Mouse (Mus musculus) heart, embryonic 12.5 days (tissue): Measurements from ENCODE around the gene Ptpn23. TPM values are rescaled to one million over a fixed set of nuclear protein-coding genes. Genes with fewer than 3 reads are reported as not detected.
"Not testable (repeated sequence)": the region's sequence is repeated elsewhere in the genome, so short reads cannot be mapped to it uniquely, and the experiment has no call there.

Experiments
- ATAC-seq: fragments of 200-750 bp; cut with Nextera tagmentation; 2 replicates; pipeline ENCODE4 v1.8.0; 2017; ENCODE audit warnings: moderate TSS enrichment, moderate library complexity; ENCODE audit not compliant: insufficient number of reproducible peaks, low FRiP score
- H3K27ac ChIP-seq: fragments of 300-500 bp; sonication (generic); 2 replicates; pipeline ENCODE4 v1.5.1; 2016; ENCODE audit warnings: mild to moderate bottlenecking, moderate library complexity; ENCODE audit not compliant: poor library complexity, severe bottlenecking
- H3K27me3 ChIP-seq: fragments of 300-500 bp; sonication (generic); replicated peaks from 2 replicates; pipeline ENCODE4 v1.6.1; 2016; ENCODE audit warnings: mild to moderate bottlenecking, moderate library complexity
- H3K36me3 ChIP-seq: fragments of 300-500 bp; sonication (generic); 2 replicates; pipeline ENCODE4 v1.6.1; 2016; ENCODE audit warnings: mild to moderate bottlenecking, moderate library complexity
- H3K4me1 ChIP-seq: fragments of 300-500 bp; sonication (generic); replicated peaks from 2 replicates; pipeline ENCODE4 v1.6.1; 2016; ENCODE audit warnings: mild to moderate bottlenecking
- H3K4me2 ChIP-seq: fragments of 300-500 bp; sonication (generic); 2 replicates; pipeline ENCODE4 v1.6.1; 2016; ENCODE audit warnings: mild to moderate bottlenecking, moderate library complexity
- H3K4me3 ChIP-seq: fragments of 300-500 bp; sonication (generic); 2 replicates; pipeline ENCODE4 v1.5.1; 2016; ENCODE audit warnings: mild to moderate bottlenecking
- H3K9ac ChIP-seq: fragments of 300-500 bp; sonication (generic); 2 replicates; pipeline ENCODE4 v1.6.1; 2016; ENCODE audit warnings: mild to moderate bottlenecking, moderate library complexity
- H3K9me3 ChIP-seq: fragments of 300-500 bp; sonication (generic); replicated peaks from 2 replicates; pipeline ENCODE4 v1.6.1; 2016; ENCODE audit warnings: mild to moderate bottlenecking, moderate library complexity
- WGBS: fragments of 180-500 bp; shearing (Covaris S2); methylation state at CpG from one replicate; pipeline ENCODE4 v1.1.7; 2016; 5-methylcytosine and 5-hydroxymethylcytosine counted together
- polyA plus RNA-seq: library from polyadenylated mRNA; unstranded; fragments of >200 nt; fragmentation: Nextera tagmentation; extraction: Ambion mirVana; gene quantifications from 2 replicates; pipeline ENCODE4 v1.2.1, GENCODE M21; 2016

Gene Ptpn23
- polyA plus RNA-seq, 1 experiment from 2014 or later = 14.0 TPM

DNA sequence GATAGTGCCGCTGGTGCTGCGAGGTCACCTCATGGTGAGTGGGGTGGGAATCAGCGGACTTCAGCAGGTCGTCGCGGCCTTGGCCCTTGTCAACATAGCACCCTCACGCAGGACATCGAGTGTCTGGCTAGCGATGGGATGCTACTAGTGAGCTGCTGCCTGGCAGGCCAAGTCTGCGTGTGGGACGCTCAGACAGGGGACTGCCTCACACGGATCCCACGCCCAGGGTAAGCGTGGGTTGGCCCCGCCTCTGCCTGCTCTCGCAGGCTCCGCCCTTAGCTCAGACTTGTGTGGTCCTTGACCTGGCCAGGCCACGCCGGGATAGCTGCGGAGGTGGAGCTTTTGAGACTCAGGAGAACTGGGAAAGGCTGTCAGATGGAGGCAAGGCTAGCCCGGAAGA, 27.4 kb downstream of the Ptpn23 start:
- Histone ChIP-seq H3K9ac (no peak overlapping the region), H3K4me3 (peak overlapping the region; percentile 12), H3K4me1 (peaks cover 17% of the 10 kb centered on the region), H3K9me3 (no peaks in the 10 kb centered on the region), H3K36me3 (peaks cover 70% of the 10 kb centered on the region), H3K27ac (no peak overlapping the region), H3K4me2 (peak overlapping the region; percentile 60), H3K27me3 (no peaks in the 10 kb centered on the region)
- ATAC-seq = peak; percentile 58; the same call in 1 of the 2 replicates
- 25% methylated on average over 21 of the region's 21 CpGs for WGBS

- Histone ChIP-seq H3K36me3 (peaks cover 63% of the 10 kb centered on the region), H3K27ac (no peak overlapping the region), H3K4me2 (no peak overlapping the region), H3K9me3 (no peaks in the 10 kb centered on the region), H3K4me3 (no peak overlapping the region), H3K27me3 (no peaks in the 10 kb centered on the region), H3K4me1 (peaks cover 17% of the 10 kb centered on the region), H3K9ac (no peak overlapping the region)
- ATAC-seq = no peak
- 91% methylated on average over 8 of the region's 8 CpGs for WGBS
Observed at GRCm38 (mm10) chr9:110379361-110379760, 28.7 kb downstream of the Ptpn23 start.

DNA sequence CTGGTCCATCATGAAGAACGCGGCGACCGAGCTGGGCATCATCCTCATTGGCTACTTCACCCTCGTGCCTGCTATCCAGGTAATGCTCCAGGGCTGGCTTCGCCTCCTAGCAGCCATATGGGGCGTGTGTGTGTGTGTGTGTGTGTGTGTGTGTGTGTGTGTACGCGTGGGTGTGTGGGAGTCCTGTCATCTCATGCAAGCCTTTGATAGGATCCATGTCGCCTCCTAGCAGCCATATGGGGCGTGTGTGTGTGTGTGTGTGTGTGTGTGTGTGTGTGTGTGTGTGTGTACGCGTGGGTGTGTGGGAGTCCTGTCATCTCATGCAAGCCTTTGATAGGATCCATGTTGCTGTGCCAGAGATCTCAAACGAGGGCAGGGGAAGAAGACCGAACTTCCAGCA, 30.4 kb downstream of the Ptpn23 start:
- H3K4me3 ChIP-seq, H3K27me3 ChIP-seq, H3K9ac ChIP-seq, H3K9me3 ChIP-seq, H3K27ac ChIP-seq, ATAC-seq, H3K4me2 ChIP-seq: not testable (repeated sequence)
- Histone ChIP-seq H3K4me1 (peaks cover 17% of the 10 kb centered on the region), H3K36me3 (peaks cover 62% of the 10 kb centered on the region)
- WGBS = 78% methylated on average over 15 of the region's 15 CpGs

DNA sequence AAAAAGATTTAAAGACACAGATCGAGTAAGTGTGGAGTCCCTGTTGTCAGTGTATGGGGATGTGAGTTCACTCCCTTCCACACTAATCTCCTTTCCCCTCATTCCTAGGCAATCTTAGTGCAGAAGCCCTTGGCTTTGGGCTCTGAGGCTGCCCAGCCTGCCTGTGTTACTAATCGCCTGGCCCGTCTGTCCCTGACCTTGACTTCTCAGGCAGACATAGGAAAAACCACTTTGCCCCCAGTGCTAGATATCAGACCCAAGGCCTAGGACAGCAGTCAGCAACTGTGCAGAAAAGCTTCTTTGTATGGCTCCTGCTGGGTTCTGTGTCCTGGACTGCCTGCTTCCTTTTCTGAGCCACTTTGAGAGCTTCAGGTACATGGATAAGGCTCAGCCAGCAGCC, 32.3 kb downstream of the Ptpn23 start:
- H3K4me2 ChIP-seq = no peak overlapping the region
- peaks cover 67% of the 10 kb centered on the region for H3K36me3 ChIP-seq
- H3K9me3 ChIP-seq = no peaks in the 10 kb centered on the region
- no peak for ATAC-seq
- H3K9ac ChIP-seq = peak overlapping the region; percentile 2; the same call in 1 of the 2 replicates
- H3K4me1 ChIP-seq = peaks cover 10% of the 10 kb centered on the region
- 65% methylated on average over 3 of the region's 3 CpGs for WGBS
- no peak overlapping the region for H3K27ac ChIP-seq
- no peaks in the 10 kb centered on the region for H3K27me3 ChIP-seq
- no peak overlapping the region for H3K4me3 ChIP-seq

DNA sequence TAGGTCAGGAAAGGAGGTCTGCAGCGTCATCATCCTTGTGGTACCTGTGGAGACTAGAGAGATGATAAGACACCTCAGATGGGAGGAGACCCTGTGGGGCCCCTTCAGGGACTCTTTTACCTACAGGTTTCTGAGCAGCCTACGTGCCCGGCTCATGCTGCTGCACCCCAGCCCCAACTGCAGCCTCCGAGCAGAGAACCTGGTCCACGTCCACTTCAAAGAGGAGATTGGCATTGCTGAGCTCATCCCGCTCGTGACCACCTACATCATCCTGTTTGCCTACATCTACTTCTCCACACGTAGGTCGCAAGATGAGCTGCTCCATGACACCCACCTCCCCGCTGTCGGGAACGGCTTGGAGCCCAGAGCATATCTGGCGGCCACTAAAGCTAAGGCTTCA, 34.1 kb downstream of the Ptpn23 start:
- Histone ChIP-seq H3K4me2 (no peak overlapping the region), H3K4me3 (no peak overlapping the region), H3K9ac (no peak overlapping the region), H3K4me1 (peaks cover 5% of the 10 kb centered on the region; the same call in 1 of the 2 replicates), H3K27ac (no peak overlapping the region), H3K36me3 (peaks cover 54% of the 10 kb centered on the region), H3K9me3 (no peaks in the 10 kb centered on the region), H3K27me3 (no peaks in the 10 kb centered on the region)
- no peak for ATAC-seq
- WGBS = 90% methylated on average over 13 of the region's 13 CpGs

GRCm38 (mm10) chr9:110369860-110370259, 38.2 kb downstream of the Ptpn23 start:
- Histone ChIP-seq H3K9ac (no peak overlapping the region), H3K4me2 (no peak overlapping the region), H3K27ac (no peak overlapping the region), H3K36me3 (peaks cover 32% of the 10 kb centered on the region), H3K9me3 (no peaks in the 10 kb centered on the region), H3K4me3 (no peak overlapping the region), H3K4me1 (no peaks in the 10 kb centered on the region; the same call in 1 of the 2 replicates), H3K27me3 (no peaks in the 10 kb centered on the region)
- WGBS = 62% methylated on average over 3 of the region's 3 CpGs
- no peak for ATAC-seq

GRCm38 (mm10) chr9:110366746-110367145, 41.3 kb downstream of the Ptpn23 start:
- 48% methylated on average over 5 of the region's 5 CpGs for WGBS
- ATAC-seq = peak; percentile 30; the same call in 1 of the 2 replicates
- H3K4me1 ChIP-seq = no peaks in the 10 kb centered on the region; the same call in 1 of the 2 replicates
- no peak overlapping the region for H3K27ac ChIP-seq
- H3K36me3 ChIP-seq = peaks cover 24% of the 10 kb centered on the region
- no peak overlapping the region for H3K9ac ChIP-seq
- no peaks in the 10 kb centered on the region for H3K27me3 ChIP-seq
- no peak overlapping the region for H3K4me2 ChIP-seq
- no peaks in the 10 kb centered on the region for H3K9me3 ChIP-seq
- H3K4me3 ChIP-seq = no peak overlapping the region

- 79% methylated on average over 10 of the region's 10 CpGs for WGBS
- H3K36me3 ChIP-seq = peaks cover 24% of the 10 kb centered on the region
- H3K9ac ChIP-seq = no peak overlapping the region
- no peak overlapping the region for H3K4me2 ChIP-seq
- no peaks in the 10 kb centered on the region for H3K4me1 ChIP-seq
- no peaks in the 10 kb centered on the region for H3K27me3 ChIP-seq
- H3K27ac ChIP-seq = no peak overlapping the region
- ATAC-seq = no peak
- no peaks in the 10 kb centered on the region for H3K9me3 ChIP-seq
- H3K4me3 ChIP-seq = no peak overlapping the region
Observed at GRCm38 (mm10) chr9:110362337-110362736, 45.7 kb downstream of the Ptpn23 start.

GRCm38 (mm10) chr9:110361299-110361698, 46.7 kb downstream of the Ptpn23 start:
- H3K4me1 ChIP-seq = no peaks in the 10 kb centered on the region
- peaks cover 24% of the 10 kb centered on the region for H3K36me3 ChIP-seq
- H3K4me2 ChIP-seq = no peak overlapping the region
- H3K4me3 ChIP-seq = no peak overlapping the region
- no peak overlapping the region for H3K27ac ChIP-seq
- H3K9me3 ChIP-seq = no peaks in the 10 kb centered on the region
- H3K9ac ChIP-seq = no peak overlapping the region
- H3K27me3 ChIP-seq = no peaks in the 10 kb centered on the region
- 70% methylated on average over 12 of the region's 12 CpGs for WGBS
- ATAC-seq = no peak

- H3K27me3 ChIP-seq = no peaks in the 10 kb centered on the region
- H3K4me3 ChIP-seq = no peak overlapping the region
- H3K36me3 ChIP-seq = peaks cover 14% of the 10 kb centered on the region
- no peak overlapping the region for H3K4me2 ChIP-seq
- H3K27ac ChIP-seq = no peak overlapping the region
- 72% methylated on average over 2 of the region's 2 CpGs for WGBS
- H3K4me1 ChIP-seq = peaks cover 12% of the 10 kb centered on the region
- H3K9me3 ChIP-seq = no peaks in the 10 kb centered on the region
- ATAC-seq = no peak
- no peak overlapping the region for H3K9ac ChIP-seq
Observed at GRCm38 (mm10) chr9:110358341-110358740, 49.7 kb downstream of the Ptpn23 start.

- Histone ChIP-seq H3K4me3 (no peak overlapping the region), H3K27ac (no peak overlapping the region), H3K36me3 (peaks cover 4% of the 10 kb centered on the region; the same call in 1 of the 2 replicates), H3K4me1 (peaks cover 29% of the 10 kb centered on the region), H3K4me2 (no peak overlapping the region), H3K27me3 (no peaks in the 10 kb centered on the region), H3K9ac (no peak overlapping the region), H3K9me3 (no peaks in the 10 kb centered on the region)
- ATAC-seq = no peak
- WGBS = 64% methylated on average over 8 of the region's 8 CpGs
Observed at GRCm38 (mm10) chr9:110351932-110352632, 55.9 kb downstream of the Ptpn23 start.

DNA sequence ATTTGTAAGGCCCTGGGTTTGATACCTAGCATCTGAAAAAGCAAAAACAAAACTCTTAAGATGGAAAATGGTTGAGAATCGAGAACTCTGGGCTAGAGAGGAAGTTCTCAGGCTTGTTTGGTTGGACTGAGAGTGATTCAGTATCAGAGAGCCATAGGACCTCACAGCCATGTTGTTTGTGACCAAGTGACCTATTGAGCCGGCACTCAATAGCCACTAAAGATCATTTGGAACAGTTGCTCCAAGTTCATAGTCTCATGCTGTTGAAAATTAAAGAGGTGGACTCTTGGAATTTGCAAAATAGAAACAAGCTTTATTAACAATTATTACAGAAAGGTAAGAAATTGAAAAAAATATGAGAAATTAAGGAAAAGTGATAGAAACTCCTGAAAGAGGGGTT, 56.7 kb downstream of the Ptpn23 start:
- Histone ChIP-seq H3K4me3 (no peak overlapping the region), H3K9me3 (no peaks in the 10 kb centered on the region), H3K27me3 (no peaks in the 10 kb centered on the region), H3K36me3 (peaks cover 4% of the 10 kb centered on the region; the same call in 1 of the 2 replicates), H3K9ac (no peak overlapping the region), H3K27ac (no peak overlapping the region), H3K4me1 (peaks cover 29% of the 10 kb centered on the region), H3K4me2 (no peak overlapping the region)
- ATAC-seq = no peak
- 74% methylated on average over 2 of the region's 2 CpGs for WGBS
